Mouse (Mus musculus) ES-E14 (cell line): ENCODE data around the gene Suclg1.

Experiments
- HCFC1 ChIP-seq: IDR thresholded peaks from 2 replicates; pipeline ENCODE4 v1.6.1; 2012; ENCODE audit warnings: low read length, inconsistent platforms, borderline replicate concordance; ENCODE audit not compliant: insufficient read depth
- MAFK ChIP-seq: IDR thresholded peaks from 2 replicates; pipeline ENCODE4 v1.6.1; 2014; ENCODE audit warnings: mild to moderate bottlenecking, low read depth, low read length, inconsistent platforms; ENCODE audit not compliant: insufficient read depth
- ZC3H11A ChIP-seq: IDR thresholded peaks from 2 replicates; pipeline ENCODE4 v1.6.1; 2012; ENCODE audit warnings: low read depth, mild to moderate bottlenecking, inconsistent platforms, low read length, borderline replicate concordance

- no peak for TF ChIP-seq ZC3H11A
- TF ChIP-seq HCFC1, result no peak
- TF ChIP-seq MAFK, result no peak
Measured at GRCm38 (mm10) chr6:73253584-73253983, 5.4 kb downstream of the Suclg1 start.
